Mouse (Mus musculus) brain, embryonic 18.5 days (tissue): ENCODE measurements around the gene Ccr7.

Experiments
- DNase-seq: peaks from one replicate; pipeline ENCODE4 v3.0.0-alpha.2; 2012; ENCODE audit warnings: low read depth, low spot score

The Ccr7 gene

GRCm38 (mm10) chr11:99153767-99154753 is 817 bp downstream of the Ccr7 start:
- DNase-seq = no peak

- DNase-seq = no peak
These were observed 2.3 kb downstream of the Ccr7 start for GRCm38 (mm10) chr11:99152323-99153144.

- DNase-seq = no peak
These were observed 3.4 kb downstream of the Ccr7 start for GRCm38 (mm10) chr11:99151333-99151930.

DNA sequence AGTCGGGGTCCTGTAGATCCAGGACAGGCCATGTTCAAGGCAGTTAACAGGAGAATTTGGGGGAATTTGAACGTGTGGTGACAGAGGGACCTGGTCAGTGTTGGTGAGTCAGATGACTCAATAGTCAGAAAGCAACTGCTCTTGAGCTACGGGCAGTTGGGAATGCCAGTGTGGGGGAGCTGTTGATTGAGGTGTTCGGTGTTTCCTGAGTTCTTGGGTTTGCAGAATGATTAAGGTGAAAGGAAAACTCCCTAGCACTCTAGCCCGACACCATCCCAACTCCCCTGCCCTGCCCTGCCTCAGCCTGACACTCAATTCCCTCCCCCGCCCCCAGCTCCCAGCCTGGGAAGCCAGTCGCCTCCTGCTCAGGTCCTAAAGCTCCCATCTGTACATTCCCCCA is 4.0 kb downstream of the Ccr7 start:
- no peak for DNase-seq

- no peak for DNase-seq
These were observed 4.7 kb downstream of the Ccr7 start for GRCm38 (mm10) chr11:99149898-99150757.

DNA sequence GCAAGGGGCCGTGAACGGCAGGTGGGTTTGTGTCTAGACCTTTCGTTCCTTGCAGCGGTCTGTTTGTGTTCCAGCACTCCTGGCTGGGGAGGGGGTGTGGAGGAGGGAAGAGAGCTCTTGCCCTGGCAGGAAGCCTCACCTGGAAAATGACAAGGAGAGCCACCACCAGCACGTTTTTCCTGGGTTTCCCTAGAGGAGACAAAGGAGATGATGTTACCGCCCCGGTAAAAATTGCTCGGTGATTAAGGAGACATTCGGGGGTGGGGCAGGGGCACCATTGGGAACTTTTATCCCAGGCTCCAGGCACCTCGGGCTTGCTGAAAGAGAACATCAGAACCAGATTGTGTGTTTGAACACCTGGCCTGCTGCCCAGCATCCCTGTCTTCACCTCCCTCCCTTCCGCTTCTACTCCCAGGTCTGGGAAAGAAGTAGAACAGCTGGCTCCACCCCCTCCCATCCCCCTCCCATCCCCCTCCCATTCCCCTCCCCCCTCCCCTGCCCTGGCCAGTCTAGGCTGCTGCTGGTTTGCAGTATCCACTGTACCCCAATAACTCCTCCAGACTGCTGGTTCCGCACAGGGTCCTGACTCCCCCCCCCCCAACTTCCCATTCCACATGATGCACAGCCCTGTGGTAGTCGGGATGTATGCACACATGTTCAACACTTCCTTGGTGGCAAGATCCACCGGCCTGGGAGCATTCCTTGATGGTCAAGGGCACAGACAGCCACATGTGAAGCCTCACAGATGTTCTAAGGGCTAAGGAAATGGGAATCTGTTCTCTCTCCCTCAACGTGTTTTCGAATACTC is 5.8 kb downstream of the Ccr7 start:
- no peak for DNase-seq

- no peak for DNase-seq
These were observed 6.5 kb downstream of the Ccr7 start for GRCm38 (mm10) chr11:99148400-99148799.

- DNase-seq = no peak
These were observed 7.0 kb downstream of the Ccr7 start for GRCm38 (mm10) chr11:99147920-99148289.

- no peak for DNase-seq
These were observed 7.6 kb downstream of the Ccr7 start for GRCm38 (mm10) chr11:99147041-99147919.

- no peak for DNase-seq
These were observed 8.3 kb downstream of the Ccr7 start for GRCm38 (mm10) chr11:99146558-99146957.

DNA sequence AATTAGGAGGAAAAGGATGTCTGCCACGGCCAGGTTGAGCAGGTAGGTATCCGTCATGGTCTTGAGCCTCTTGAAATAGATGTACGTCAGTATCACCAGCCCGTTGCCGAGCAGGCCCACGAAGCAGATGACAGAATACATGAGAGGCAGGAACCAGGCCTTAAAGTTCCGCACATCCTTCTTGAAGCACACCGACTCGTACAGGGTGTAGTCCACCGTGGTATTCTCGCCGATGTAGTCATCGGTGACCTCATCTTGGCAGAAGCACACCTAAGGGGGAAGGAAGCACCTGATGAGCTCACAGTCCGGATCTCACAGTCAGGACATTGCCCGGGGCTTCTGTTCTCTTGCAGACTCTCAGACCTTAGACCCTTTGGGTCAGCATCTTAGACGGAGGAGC is 9.1 kb downstream of the Ccr7 start:
- no peak for DNase-seq

GRCm38 (mm10) chr11:99144940-99145339 is 9.9 kb downstream of the Ccr7 start:
- DNase-seq = no peak

GRCm38 (mm10) chr11:99144456-99144855 is 10.4 kb downstream of the Ccr7 start:
- no peak for DNase-seq

GRCm38 (mm10) chr11:99143123-99144082 is 11.5 kb downstream of the Ccr7 start:
- no peak for DNase-seq

DNA sequence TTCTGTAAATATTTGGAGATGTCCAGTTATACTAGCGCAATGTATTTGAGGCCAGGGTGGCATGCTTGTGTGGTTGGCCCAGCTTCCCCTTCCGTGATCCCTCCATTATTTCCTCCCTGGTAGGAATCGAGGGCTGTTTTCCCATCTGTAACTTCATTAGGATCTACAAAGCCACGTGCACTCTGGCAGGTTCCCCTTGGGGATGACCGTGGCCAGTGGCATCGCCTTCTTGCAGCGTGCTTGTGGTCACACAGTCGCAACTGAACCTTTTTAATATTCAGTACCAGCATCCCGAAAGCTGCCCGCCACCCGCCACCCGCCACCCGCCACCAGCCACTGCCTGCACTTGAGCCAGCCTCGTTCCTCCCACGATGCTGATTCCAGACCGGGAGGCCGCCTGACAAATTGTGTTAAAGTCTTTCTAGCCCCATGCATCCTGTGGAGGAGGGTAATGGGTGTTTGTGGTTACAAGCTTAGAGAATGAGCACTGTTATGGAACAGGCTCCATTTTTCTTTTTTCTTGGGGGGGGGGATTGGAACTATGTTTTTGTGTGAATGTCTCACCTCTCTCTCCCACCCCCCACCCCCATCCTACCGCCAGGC is 12.3 kb downstream of the Ccr7 start:
- no peak for DNase-seq

GRCm38 (mm10) chr11:99142046-99142445 is 12.8 kb downstream of the Ccr7 start:
- no peak for DNase-seq

GRCm38 (mm10) chr11:99141600-99141999 is 13.3 kb downstream of the Ccr7 start:
- DNase-seq = no peak

GRCm38 (mm10) chr11:99138976-99139375 is 15.9 kb downstream of the Ccr7 start:
- DNase-seq = no peak
